Mouse (Mus musculus): ENCODE data around the gene Hpn. TPM values are rescaled to one million over a fixed set of nuclear protein-coding genes. Genes with fewer than 3 reads are reported as not detected.

Gene Hpn
- polyA plus RNA-seq, 1 experiment from 2014 or later: not detected

GRCm38 (mm10) chr7:31085171-31085570 is 29.9 kb downstream of the Hpn start:
- H3K36me3 ChIP-seq (ENCODE audit: poor library complexity, severe bottlenecking): no peaks in the 10 kb centered on the region
- H3K4me1 ChIP-seq: 0 out of 2 replicates have a peak, but pooled peaks cover 7% of the 10 kb centered on the region
- H3K27me3 ChIP-seq: no peaks in the 10 kb centered on the region
- H3K4me2 ChIP-seq: no peak overlapping the region
- H3K27ac ChIP-seq: no peak overlapping the region
- WGBS: 20% methylated on average over 3 of the region's 3 CpGs
- no peak for ATAC-seq
- no peak overlapping the region for H3K4me3 ChIP-seq
- H3K9ac ChIP-seq: no peak overlapping the region
- H3K9me3 ChIP-seq (replicated peaks): peaks cover 2% of the 10 kb centered on the region; the same call in 1 of the 2 replicates

GRCm38 (mm10) chr7:31084140-31084539 is 30.9 kb downstream of the Hpn start:
- Histone ChIP-seq H3K4me2 (no peak overlapping the region), H3K4me3 (no peak overlapping the region), H3K27ac (no peak overlapping the region), H3K36me3 (ENCODE audit: poor library complexity, severe bottlenecking) (no peaks in the 10 kb centered on the region), H3K9me3 (replicated peaks) (0 out of 2 replicates have a peak, but pooled peaks cover 2% of the 10 kb centered on the region), H3K9ac (no peak overlapping the region), H3K27me3 (no peaks in the 10 kb centered on the region), H3K4me1 (0 out of 2 replicates have a peak, but pooled peaks cover 7% of the 10 kb centered on the region)
- 59% methylated on average over 9 of the region's 9 CpGs for WGBS
- ATAC-seq: no peak

- H3K27ac ChIP-seq: no peak overlapping the region
- WGBS: 58% methylated on average over 14 of the region's 14 CpGs
- H3K36me3 ChIP-seq (ENCODE audit: poor library complexity, severe bottlenecking): no peaks in the 10 kb centered on the region
- H3K9me3 ChIP-seq (replicated peaks): 0 out of 2 replicates have a peak, but pooled peaks cover 2% of the 10 kb centered on the region
- H3K4me2 ChIP-seq: no peak overlapping the region
- H3K4me1 ChIP-seq: 0 out of 2 replicates have a peak, but pooled peaks cover 7% of the 10 kb centered on the region
- no peak overlapping the region for H3K9ac ChIP-seq
- H3K4me3 ChIP-seq: no peak overlapping the region
- H3K27me3 ChIP-seq: no peaks in the 10 kb centered on the region
- ATAC-seq: no peak
Observed at GRCm38 (mm10) chr7:31082831-31083588, 32.1 kb downstream of the Hpn start.

- Histone ChIP-seq H3K27ac (no peak overlapping the region), H3K36me3 (ENCODE audit: poor library complexity, severe bottlenecking) (no peaks in the 10 kb centered on the region), H3K9ac (no peak overlapping the region), H3K9me3 (replicated peaks) (0 out of 2 replicates have a peak, but pooled peaks cover 2% of the 10 kb centered on the region), H3K4me1 (0 out of 2 replicates have a peak, but pooled peaks cover 7% of the 10 kb centered on the region), H3K4me3 (no peak overlapping the region), H3K4me2 (no peak overlapping the region), H3K27me3 (no peaks in the 10 kb centered on the region)
- ATAC-seq: no peak
Observed at GRCm38 (mm10) chr7:31082106-31082505, 33.0 kb downstream of the Hpn start.

GRCm38 (mm10) chr7:31081106-31081505 is 34.0 kb downstream of the Hpn start:
- no peak overlapping the region for H3K27ac ChIP-seq
- H3K27me3 ChIP-seq: no peaks in the 10 kb centered on the region
- H3K4me3 ChIP-seq: no peak overlapping the region
- H3K9me3 ChIP-seq (replicated peaks): 0 out of 2 replicates have a peak, but pooled peaks cover 2% of the 10 kb centered on the region
- whole genome bisulfite sequencing: 45% methylated on average over 1 of the region's 1 CpGs
- ATAC-seq: no peak
- no peak overlapping the region for H3K4me2 ChIP-seq
- 0 out of 2 replicates have a peak, but pooled peaks cover 7% of the 10 kb centered on the region for H3K4me1 ChIP-seq
- H3K9ac ChIP-seq: no peak overlapping the region
- no peaks in the 10 kb centered on the region for H3K36me3 ChIP-seq (ENCODE audit: poor library complexity, severe bottlenecking)

- ATAC-seq: no peak
- Histone ChIP-seq H3K4me2 (no peak overlapping the region), H3K4me3 (no peak overlapping the region), H3K36me3 (ENCODE audit: poor library complexity, severe bottlenecking) (no peaks in the 10 kb centered on the region), H3K27me3 (no peaks in the 10 kb centered on the region), H3K9me3 (replicated peaks) (0 out of 2 replicates have a peak, but pooled peaks cover 2% of the 10 kb centered on the region), H3K9ac (no peak overlapping the region), H3K4me1 (0 out of 2 replicates have a peak, but pooled peaks cover 7% of the 10 kb centered on the region), H3K27ac (no peak overlapping the region)
- 45% methylated on average over 3 of the region's 3 CpGs for WGBS
Observed at GRCm38 (mm10) chr7:31080611-31081010, 34.5 kb downstream of the Hpn start.

- H3K4me1 ChIP-seq: 0 out of 2 replicates have a peak, but pooled peaks cover 2% of the 10 kb centered on the region
- no peaks in the 10 kb centered on the region for H3K27me3 ChIP-seq
- 89% methylated on average over 8 of the region's 8 CpGs for WGBS
- no peak overlapping the region for H3K27ac ChIP-seq
- H3K36me3 ChIP-seq (ENCODE audit: poor library complexity, severe bottlenecking): no peaks in the 10 kb centered on the region
- ATAC-seq: no peak
- H3K4me3 ChIP-seq: no peak overlapping the region
- H3K9me3 ChIP-seq (replicated peaks): 0 out of 2 replicates have a peak, but pooled peaks cover 2% of the 10 kb centered on the region
- no peak overlapping the region for H3K4me2 ChIP-seq
- no peak overlapping the region for H3K9ac ChIP-seq
Observed at GRCm38 (mm10) chr7:31079670-31080069, 35.4 kb downstream of the Hpn start.

GRCm38 (mm10) chr7:31077885-31078445 is 37.1 kb downstream of the Hpn start:
- Histone ChIP-seq H3K9ac (no peak overlapping the region), H3K9me3 (replicated peaks) (0 out of 2 replicates have a peak, but pooled peaks cover 2% of the 10 kb centered on the region), H3K4me1 (no peaks in the 10 kb centered on the region), H3K27me3 (no peaks in the 10 kb centered on the region), H3K4me2 (no peak overlapping the region), H3K4me3 (no peak overlapping the region), H3K36me3 (ENCODE audit: poor library complexity, severe bottlenecking) (no peaks in the 10 kb centered on the region), H3K27ac (no peak overlapping the region)
- ATAC-seq: no peak
- 48% methylated on average over 5 of the region's 5 CpGs for WGBS

- Histone ChIP-seq H3K27ac (no peak overlapping the region), H3K27me3 (no peaks in the 10 kb centered on the region), H3K9ac (no peak overlapping the region), H3K4me1 (no peaks in the 10 kb centered on the region), H3K4me3 (no peak overlapping the region), H3K36me3 (ENCODE audit: poor library complexity, severe bottlenecking) (no peaks in the 10 kb centered on the region), H3K9me3 (replicated peaks) (0 out of 2 replicates have a peak, but pooled peaks cover 2% of the 10 kb centered on the region), H3K4me2 (no peak overlapping the region)
- 64% methylated on average over 6 of the region's 6 CpGs for WGBS
- ATAC-seq: no peak
Observed at GRCm38 (mm10) chr7:31077470-31077869, 37.6 kb downstream of the Hpn start.

GRCm38 (mm10) chr7:31076492-31076891 is 38.6 kb downstream of the Hpn start, which contains the start of gene Fxyd3:
Gene Fxyd3, minus strand, starts transcription at chr7:31076704.
- no peak within 1 kb of the TSS for H3K27ac ChIP-seq
- H3K27me3 ChIP-seq: no peaks in the 10 kb centered on the region
- H3K4me1 ChIP-seq: no peaks in the 10 kb centered on the region
- H3K9me3 ChIP-seq (replicated peaks): 0 out of 2 replicates have a peak, but pooled peaks cover 2% of the 10 kb centered on the region
- H3K36me3 ChIP-seq (ENCODE audit: poor library complexity, severe bottlenecking): no peaks in the 10 kb centered on the region
- H3K9ac ChIP-seq: no peak within 1 kb of the TSS
- WGBS: 66% methylated on average over 5 of the region's 5 CpGs
- no peak within 1 kb of the TSS for H3K4me3 ChIP-seq
- no peak within 1 kb of the TSS for H3K4me2 ChIP-seq
- ATAC-seq: no peak

- H3K9ac ChIP-seq: no peak overlapping the region
- H3K27me3 ChIP-seq: no peaks in the 10 kb centered on the region
- H3K4me2 ChIP-seq: no peak overlapping the region
- no peaks in the 10 kb centered on the region for H3K36me3 ChIP-seq (ENCODE audit: poor library complexity, severe bottlenecking)
- WGBS: 68% methylated on average over 5 of the region's 5 CpGs
- ATAC-seq: no peak
- no peak overlapping the region for H3K27ac ChIP-seq
- H3K4me3 ChIP-seq: no peak overlapping the region
- H3K4me1 ChIP-seq: 0 out of 2 replicates have a peak, but pooled peaks cover 3% of the 10 kb centered on the region
- H3K9me3 ChIP-seq (replicated peaks): no peaks in the 10 kb centered on the region
Observed at GRCm38 (mm10) chr7:31074713-31075069, 40.4 kb downstream of the Hpn start.

- no peak for ATAC-seq
- H3K27me3 ChIP-seq: no peaks in the 10 kb centered on the region
- no peak overlapping the region for H3K4me3 ChIP-seq
- H3K27ac ChIP-seq: no peak overlapping the region
- H3K36me3 ChIP-seq (ENCODE audit: poor library complexity, severe bottlenecking): no peaks in the 10 kb centered on the region
- WGBS: 73% methylated on average over 7 of the region's 7 CpGs
- no peak overlapping the region for H3K4me2 ChIP-seq
- no peak overlapping the region for H3K9ac ChIP-seq
- H3K9me3 ChIP-seq (replicated peaks): no peaks in the 10 kb centered on the region
- 0 out of 2 replicates have a peak, but pooled peaks cover 3% of the 10 kb centered on the region for H3K4me1 ChIP-seq
Observed at GRCm38 (mm10) chr7:31074061-31074712, 40.9 kb downstream of the Hpn start.

Measured in forebrain, embryonic 13.5 days (tissue).